Mouse (Mus musculus) limb, embryonic 11.5 days (tissue): Measurements from ENCODE around the gene Tenm2. TPM values are rescaled to one million over a fixed set of nuclear protein-coding genes. Genes with fewer than 3 reads are reported as not detected.

ENCODE experiments used
- ATAC-seq: fragments of 200-750 bp; cut with Nextera tagmentation; 2 replicates; pipeline ENCODE4 v1.8.0; 2017; ENCODE audit warnings: low read depth; ENCODE audit not compliant: insufficient number of reproducible peaks, low FRiP score, low TSS enrichment
- DNase-seq: peaks from one replicate; pipeline ENCODE4 v3.0.0-alpha.2; 2015; ENCODE audit warnings: low spot score
- H3K27ac ChIP-seq: fragments of 300-500 bp; sonication (generic); replicated peaks from 2 replicates; pipeline ENCODE4 v1.5.1; 2014; ENCODE audit warnings: low read depth, mild to moderate bottlenecking, low read length
- H3K27me3 ChIP-seq: fragments of 300-500 bp; sonication (generic); 2 replicates; pipeline ENCODE4 v1.6.1; 2014; ENCODE audit warnings: mild to moderate bottlenecking, low read length, mixed read lengths; ENCODE audit not compliant: control insufficient read depth, insufficient read depth
- H3K36me3 ChIP-seq: fragments of 300-500 bp; sonication (generic); 2 replicates; pipeline ENCODE4 v1.6.1; 2014; ENCODE audit warnings: mild to moderate bottlenecking, low read length, moderate library complexity, mixed read lengths; ENCODE audit not compliant: control insufficient read depth, insufficient read depth
- H3K4me1 ChIP-seq: fragments of 300-500 bp; sonication (generic); 2 replicates; pipeline ENCODE4 v1.6.1; 2014; ENCODE audit warnings: low read length, mixed read lengths; ENCODE audit not compliant: control insufficient read depth, insufficient read depth
- H3K4me2 ChIP-seq: fragments of 300-500 bp; sonication (generic); 2 replicates; pipeline ENCODE4 v1.6.1; 2014; ENCODE audit warnings: low read depth, mild to moderate bottlenecking, moderate library complexity; ENCODE audit not compliant: severe bottlenecking
- H3K4me3 ChIP-seq: fragments of 300-500 bp; sonication (generic); 2 replicates; pipeline ENCODE4 v1.5.1; 2014; ENCODE audit warnings: low read depth, low read length
- H3K9ac ChIP-seq: fragments of 300-500 bp; sonication (generic); 2 replicates; pipeline ENCODE4 v1.6.1; 2014; ENCODE audit warnings: mild to moderate bottlenecking, low read length
- H3K9me3 ChIP-seq: fragments of 300-500 bp; sonication (generic); 2 replicates; pipeline ENCODE4 v1.6.1; 2016; ENCODE audit warnings: low read length; ENCODE audit not compliant: control insufficient read depth
- WGBS: fragments of 180-500 bp; shearing (Covaris S2); extraction: QIAGEN DNeasy Blood & Tissue Kit; methylation state at CpG from one replicate; pipeline ENCODE4 v1.1.7; 2014; 5-methylcytosine and 5-hydroxymethylcytosine counted together
- polyA plus RNA-seq: library from polyadenylated mRNA; unstranded; fragments of >200 nt; fragmentation: Nextera tagmentation; extraction: Ambion mirVana; gene quantifications from 2 replicates; pipeline ENCODE4 v1.2.1, GENCODE M21; 2014

Tenm2 gene
- polyA plus RNA-seq, 1 experiment from 2014 or later: 0.44 TPM

- ATAC-seq: no peak
- H3K9ac ChIP-seq: no peak overlapping the region
- no peaks in the 10 kb centered on the region for H3K27me3 ChIP-seq
- 86% methylated on average over 3 of the region's 3 CpGs for WGBS
- H3K36me3 ChIP-seq: no peaks in the 10 kb centered on the region
- no peak for DNase-seq
- no peak overlapping the region for H3K27ac ChIP-seq
- H3K4me1 ChIP-seq: no peaks in the 10 kb centered on the region
- H3K9me3 ChIP-seq: no peaks in the 10 kb centered on the region
- no peak overlapping the region for H3K4me2 ChIP-seq
- no peak overlapping the region for H3K4me3 ChIP-seq
Observed at GRCm38 (mm10) chr11:37065459-37065858, 170.3 kb downstream of the Tenm2 start.

GRCm38 (mm10) chr11:37046671-37047070 lies 189.1 kb downstream of the Tenm2 start:
- no peaks in the 10 kb centered on the region for H3K27me3 ChIP-seq
- H3K4me3 ChIP-seq: no peak overlapping the region
- DNase-seq (peak; percentile 66), ATAC-seq (no peak)
- peaks cover 4% of the 10 kb centered on the region; the same call in 1 of the 2 replicates for H3K4me1 ChIP-seq
- H3K9me3 ChIP-seq: no peaks in the 10 kb centered on the region
- no peak overlapping the region for H3K4me2 ChIP-seq
- no peak overlapping the region for H3K27ac ChIP-seq
- no peaks in the 10 kb centered on the region for H3K36me3 ChIP-seq
- no peak overlapping the region for H3K9ac ChIP-seq
- 60% methylated on average over 5 of the region's 5 CpGs for WGBS

- Histone ChIP-seq H3K9me3 (no peaks in the 10 kb centered on the region), H3K4me1 (no peaks in the 10 kb centered on the region), H3K27ac (no peak overlapping the region), H3K4me2 (no peak overlapping the region), H3K36me3 (no peaks in the 10 kb centered on the region), H3K27me3 (no peaks in the 10 kb centered on the region), H3K9ac (no peak overlapping the region), H3K4me3 (no peak overlapping the region)
- ATAC-seq: no peak
- 75% methylated on average over 4 of the region's 4 CpGs for WGBS
- no peak for DNase-seq
Observed at GRCm38 (mm10) chr11:37041259-37041658, 194.5 kb downstream of the Tenm2 start.

GRCm38 (mm10) chr11:37039283-37039682 lies 196.5 kb downstream of the Tenm2 start:
- no peaks in the 10 kb centered on the region for H3K36me3 ChIP-seq
- no peaks in the 10 kb centered on the region for H3K4me1 ChIP-seq
- H3K4me2 ChIP-seq: no peak overlapping the region
- H3K27ac ChIP-seq: no peak overlapping the region
- H3K4me3 ChIP-seq: no peak overlapping the region
- H3K27me3 ChIP-seq: no peaks in the 10 kb centered on the region
- no peak overlapping the region for H3K9ac ChIP-seq
- no peaks in the 10 kb centered on the region for H3K9me3 ChIP-seq
- DNase-seq (no peak), ATAC-seq (no peak)
- WGBS: 92% methylated on average over 3 of the region's 3 CpGs

- 16% methylated on average over 7 of the region's 7 CpGs for WGBS
- peak; percentile 87 for ATAC-seq
- Histone ChIP-seq H3K27me3 (no peaks in the 10 kb centered on the region), H3K4me3 (no peak overlapping the region), H3K36me3 (no peaks in the 10 kb centered on the region), H3K9ac (no peak overlapping the region), H3K4me2 (no peak overlapping the region), H3K9me3 (no peaks in the 10 kb centered on the region), H3K4me1 (no peaks in the 10 kb centered on the region; the same call in 1 of the 2 replicates), H3K27ac (no peak overlapping the region)
- peak; percentile 63 for DNase-seq
Observed at GRCm38 (mm10) chr11:37031305-37032055, 204.3 kb downstream of the Tenm2 start.

GRCm38 (mm10) chr11:37011900-37012299 lies 223.9 kb downstream of the Tenm2 start:
- 67% methylated on average over 1 of the region's 1 CpGs for WGBS
- H3K27me3 ChIP-seq: no peaks in the 10 kb centered on the region

GRCm38 (mm10) chr11:37009243-37009642 lies 226.5 kb downstream of the Tenm2 start:
- H3K27ac ChIP-seq: no peak overlapping the region
- no peaks in the 10 kb centered on the region for H3K27me3 ChIP-seq
- no peaks in the 10 kb centered on the region for H3K36me3 ChIP-seq
- no peaks in the 10 kb centered on the region for H3K9me3 ChIP-seq
- ATAC-seq (no peak), DNase-seq (no peak)
- H3K4me2 ChIP-seq: no peak overlapping the region
- 87% methylated on average over 1 of the region's 1 CpGs for WGBS
- no peak overlapping the region for H3K4me3 ChIP-seq
- H3K4me1 ChIP-seq: no peaks in the 10 kb centered on the region
- no peak overlapping the region for H3K9ac ChIP-seq

More at GRCm38 (mm10) chr11:37011900-37012299, 223.9 kb downstream of the Tenm2 start:
- ATAC-seq (no peak), DNase-seq (no peak)
- Histone ChIP-seq H3K9me3 (no peaks in the 10 kb centered on the region), H3K36me3 (no peaks in the 10 kb centered on the region), H3K27ac (no peak overlapping the region), H3K4me3 (no peak overlapping the region), H3K4me2 (no peak overlapping the region), H3K9ac (no peak overlapping the region), H3K4me1 (no peaks in the 10 kb centered on the region)

GRCm38 (mm10) chr11:36997668-36998067 lies 238.1 kb downstream of the Tenm2 start:
- Histone ChIP-seq H3K9ac (no peak overlapping the region), H3K27ac (no peak overlapping the region), H3K4me1 (no peaks in the 10 kb centered on the region), H3K36me3 (no peaks in the 10 kb centered on the region), H3K27me3 (no peaks in the 10 kb centered on the region), H3K4me2 (no peak overlapping the region), H3K9me3 (no peaks in the 10 kb centered on the region), H3K4me3 (no peak overlapping the region)
- no peak for ATAC-seq
- no peak for DNase-seq
- 46% methylated on average over 3 of the region's 3 CpGs for WGBS

GRCm38 (mm10) chr11:36990895-36991294 lies 244.9 kb downstream of the Tenm2 start:
- no peak for ATAC-seq
- Histone ChIP-seq H3K9ac (no peak overlapping the region), H3K4me3 (no peak overlapping the region), H3K27me3 (no peaks in the 10 kb centered on the region), H3K4me2 (no peak overlapping the region), H3K9me3 (no peaks in the 10 kb centered on the region), H3K4me1 (no peaks in the 10 kb centered on the region), H3K36me3 (no peaks in the 10 kb centered on the region), H3K27ac (no peak overlapping the region)
- WGBS: 72% methylated on average over 3 of the region's 3 CpGs
- DNase-seq: no peak
